Mouse (Mus musculus): ENCODE results near the gene BC048403.
A peak's percentile ranks its signal among the peaks of the same experiment; 100 is the strongest.

Gene BC048403

GRCm38 (mm10) chr10:121756677-121757076 is 16.9 kb downstream of the BC048403 start:
- DNase-seq (ENCODE audit: low spot score in 2 of 2), result no peak

GRCm38 (mm10) chr10:121759095-121759494 is 19.4 kb downstream of the BC048403 start:
- DNase-seq (ENCODE audit: low spot score in 2 of 2), result no peak

- no peak for DNase-seq (ENCODE audit: low spot score in 2 of 2)
These were observed 22.4 kb downstream of the BC048403 start for GRCm38 (mm10) chr10:121762141-121762540.

GRCm38 (mm10) chr10:121763191-121763590 is 23.5 kb downstream of the BC048403 start:
- DNase-seq (ENCODE audit: low spot score in 2 of 2), result no peak

GRCm38 (mm10) chr10:121764469-121765173 is 24.9 kb downstream of the BC048403 start:
- no peak for DNase-seq (ENCODE audit: low spot score in 2 of 2)

- no peak for DNase-seq (ENCODE audit: low spot score in 2 of 2)
These were observed 25.7 kb downstream of the BC048403 start for GRCm38 (mm10) chr10:121765174-121766057.

GRCm38 (mm10) chr10:121767295-121767694 is 27.6 kb downstream of the BC048403 start:
- peak in 1 of 2 experiments; percentile 16 for DNase-seq (ENCODE audit: low spot score in 2 of 2)

- DNase-seq (ENCODE audit: low spot score in 2 of 2), result no peak
These were observed 30.0 kb downstream of the BC048403 start for GRCm38 (mm10) chr10:121769711-121770110.

GRCm38 (mm10) chr10:121770624-121771577 is 31.2 kb downstream of the BC048403 start:
- peak in 1 of 2 experiments; percentile 26 for DNase-seq (ENCODE audit: low spot score in 2 of 2)

GRCm38 (mm10) chr10:121773813-121774212 is 34.1 kb downstream of the BC048403 start:
- no peak for DNase-seq (ENCODE audit: low spot score in 2 of 2)

GRCm38 (mm10) chr10:121775990-121776389 is 36.3 kb downstream of the BC048403 start:
- DNase-seq (ENCODE audit: low spot score in 2 of 2), result no peak

- no peak for DNase-seq (ENCODE audit: low spot score in 2 of 2)
These were observed 41.4 kb downstream of the BC048403 start for GRCm38 (mm10) chr10:121781159-121781558.

GRCm38 (mm10) chr10:121788536-121788935 is 48.8 kb downstream of the BC048403 start:
- DNase-seq (ENCODE audit: low spot score in 2 of 2), result no peak

- DNase-seq (ENCODE audit: low spot score in 2 of 2), result no peak
These were observed 50.3 kb downstream of the BC048403 start for GRCm38 (mm10) chr10:121790078-121790477.

- DNase-seq (ENCODE audit: low spot score in 2 of 2), result no peak
These were observed 52.9 kb downstream of the BC048403 start for GRCm38 (mm10) chr10:121792661-121793060.

GRCm38 (mm10) chr10:121794486-121794885 is 54.7 kb downstream of the BC048403 start:
- no peak for DNase-seq (ENCODE audit: low spot score in 2 of 2)

GRCm38 (mm10) chr10:121796027-121796802 is 56.5 kb downstream of the BC048403 start:
- no peak for DNase-seq (ENCODE audit: low spot score in 2 of 2)

- DNase-seq (ENCODE audit: low spot score in 2 of 2), result no peak
These were observed 60.3 kb downstream of the BC048403 start for GRCm38 (mm10) chr10:121800041-121800440.

All from thymus, postnatal 10 days (tissue).